Mouse (Mus musculus) myocyte (in vitro differentiated cells): ENCODE data around the gene Cnot2.

ENCODE experiments used
- CEBPB ChIP-seq: IDR thresholded peaks from 2 replicates; pipeline ENCODE4 v1.6.1; 2011; ENCODE audit warnings: mild to moderate bottlenecking, moderate library complexity; ENCODE audit not compliant: poor library complexity, insufficient read depth, severe bottlenecking
- E2F4 ChIP-seq: IDR thresholded peaks from one replicate; pipeline ENCODE4 v1.6.1; 2011; ENCODE audit warnings: mild to moderate bottlenecking, control low read depth, moderate library complexity; ENCODE audit not compliant: insufficient read depth
- MAX ChIP-seq: IDR thresholded peaks from one replicate; pipeline ENCODE4 v1.6.1; 2011; ENCODE audit warnings: low read depth, mild to moderate bottlenecking, control low read depth
- MYOD1 ChIP-seq, 3 experiments: IDR thresholded peaks; one replicate each; pipeline ENCODE4 v1.6.1; 2011; ENCODE audit warnings: control low read depth in 2 of 3, low read depth in 2 of 3, mild to moderate bottlenecking in 2 of 3, moderate library complexity in 1 of 3; ENCODE audit not compliant: insufficient read length in 2 of 3, control insufficient read depth in 1 of 3
- MYOG ChIP-seq, 3 experiments: IDR thresholded peaks; one replicate each; pipeline ENCODE4 v1.6.1; 2011; ENCODE audit warnings: control low read depth in 2 of 3, low read depth in 2 of 3, mild to moderate bottlenecking in 2 of 3; ENCODE audit not compliant: insufficient read length in 2 of 3, control insufficient read depth in 1 of 3, insufficient read depth in 1 of 3
- POLR2A ChIP-seq: IDR thresholded peaks from one replicate; pipeline ENCODE4 v1.6.1; 2011; ENCODE audit warnings: low read depth, mild to moderate bottlenecking, control low read depth, moderate library complexity; ENCODE audit not compliant: insufficient read length
- POLR2AphosphoS2 ChIP-seq: IDR thresholded peaks from one replicate; pipeline ENCODE4 v1.6.1; 2011; ENCODE audit warnings: low read depth, control low read depth; ENCODE audit not compliant: insufficient read length
- REST ChIP-seq: IDR thresholded peaks from one replicate; pipeline ENCODE4 v1.6.1; 2011; ENCODE audit warnings: mild to moderate bottlenecking, control low read depth, moderate library complexity; ENCODE audit not compliant: insufficient read depth, insufficient read length
- TCF12 ChIP-seq: IDR thresholded peaks from one replicate; pipeline ENCODE4 v1.6.1; 2011; ENCODE audit warnings: mild to moderate bottlenecking, control low read depth; ENCODE audit not compliant: poor library complexity, insufficient read depth, severe bottlenecking
- TCF3 ChIP-seq: IDR thresholded peaks from one replicate; pipeline ENCODE4 v1.6.1; 2011; ENCODE audit warnings: low read depth, control low read depth; ENCODE audit not compliant: insufficient read length
- USF1 ChIP-seq: IDR thresholded peaks from one replicate; pipeline ENCODE4 v1.6.1; 2011; ENCODE audit warnings: low read depth, mild to moderate bottlenecking, control low read depth, moderate library complexity

- TF ChIP-seq POLR2A = no peak
- TF ChIP-seq TCF12 = no peak
- TF ChIP-seq CEBPB = no peak
- TF ChIP-seq E2F4 = no peak
- no peak for TF ChIP-seq USF1
- no peak for TF ChIP-seq REST
- no peak for TF ChIP-seq POLR2AphosphoS2
- TF ChIP-seq MYOG (IDR thresholded peaks at IDR 0.05; ENCODE audit: control insufficient read depth in 1 of 3, insufficient read depth in 1 of 3, insufficient read length in 2 of 3, low read depth in 2 of 3) = no peak
- TF ChIP-seq TCF3 = no peak
- TF ChIP-seq MAX = no peak
- no peak for TF ChIP-seq MYOD1 (IDR thresholded peaks at IDR 0.05; ENCODE audit: control insufficient read depth in 1 of 3, insufficient read length in 2 of 3, low read depth in 2 of 3)
Observed at GRCm38 (mm10) chr10:116512521-116513253, 68.6 kb downstream of the Cnot2 start.
